Mouse (Mus musculus) ES-E14 (cell line): ENCODE measurements around the gene Tmem273.

Experiments
- HCFC1 ChIP-seq: IDR thresholded peaks from 2 replicates; pipeline ENCODE4 v1.6.1; 2012; ENCODE audit warnings: low read length, inconsistent platforms, borderline replicate concordance; ENCODE audit not compliant: insufficient read depth
- ZC3H11A ChIP-seq: IDR thresholded peaks from 2 replicates; pipeline ENCODE4 v1.6.1; 2012; ENCODE audit warnings: low read depth, mild to moderate bottlenecking, inconsistent platforms, low read length, borderline replicate concordance
- ZNF384 ChIP-seq: IDR thresholded peaks from 2 replicates; pipeline ENCODE4 v1.6.1; 2012; ENCODE audit warnings: low read depth, low read length, inconsistent platforms

DNA sequence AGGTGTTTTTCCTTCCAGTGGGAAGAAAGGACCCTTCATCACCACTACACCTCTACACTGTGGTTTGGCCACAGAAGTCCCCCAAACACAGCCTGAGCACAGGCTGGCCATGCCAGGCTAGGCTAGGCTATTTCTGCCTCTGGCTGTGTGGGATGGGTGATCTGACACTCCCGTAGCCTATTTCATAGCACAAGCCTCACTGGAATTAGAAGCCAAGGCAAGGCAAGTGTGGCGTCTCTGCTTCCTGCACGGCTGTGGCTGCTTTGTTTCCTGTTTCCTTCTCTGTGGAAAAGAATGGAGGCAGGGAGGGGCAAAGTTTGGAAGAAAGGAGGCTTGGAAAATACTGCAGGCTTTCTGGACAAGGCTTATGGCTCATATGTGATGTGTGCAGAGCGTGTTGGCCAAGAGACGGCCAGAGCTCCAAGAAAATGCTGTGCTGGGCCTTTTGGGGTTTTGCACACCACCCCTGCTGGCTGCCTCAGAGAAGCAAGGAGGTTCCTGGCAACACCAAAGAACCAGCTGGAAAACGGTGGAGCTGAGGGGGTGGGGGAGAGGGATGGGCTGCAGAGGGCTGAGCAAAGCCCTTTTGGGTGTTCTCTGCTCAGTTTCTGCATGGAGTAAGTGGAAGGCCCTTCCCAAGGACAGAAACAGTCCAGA is 42.4 kb downstream of the Tmem273 start:
- no peak for TF ChIP-seq ZC3H11A
- no peak for TF ChIP-seq ZNF384
- no peak for TF ChIP-seq HCFC1
